8 mouse cellular contexts compared by ENCODE assay signal in genomic region chr2:151605437-151605987, GRCm38 (mm10). TPM values are rescaled to one million over a fixed set of nuclear protein-coding genes. Genes with fewer than 3 reads are reported as not detected.
DNase-seq lines count a peak whose midpoint lies in the region; ATAC-seq lines count a peak whose summit lies in the region.

No protein-coding gene starts in this region.

- H3K9ac ChIP-seq in midbrain, embryonic 12.5 days (replicated peaks): no peak overlapping the region

- 47% methylated on average over 10 of the region's 11 CpGs for WGBS in midbrain, embryonic 12.5 days

- ATAC-seq in common myeloid progenitor, adult 5-6 weeks (replicated peaks; ENCODE audit: low read depth, poor library complexity, severe bottlenecking): peak; percentile 91
- ATAC-seq in midbrain, embryonic 12.5 days (ENCODE audit: low FRiP score, low read depth): peak; percentile 42

- no peaks in the 10 kb centered on the region for H3K36me3 ChIP-seq in midbrain, embryonic 12.5 days

- peaks cover 33% of the 10 kb centered on the region for H3K4me1 ChIP-seq in midbrain, embryonic 12.5 days

- no peak overlapping the region for H3K27ac ChIP-seq in midbrain, embryonic 12.5 days (replicated peaks)

- H3K4me2 ChIP-seq in midbrain, embryonic 12.5 days (replicated peaks): no peak overlapping the region

- H3K4me3 ChIP-seq in midbrain, embryonic 12.5 days: no peak overlapping the region

- DNase-seq in layer of hippocampus, adult 11-12 months (ENCODE audit: low spot score): peak; percentile 82
- DNase-seq in layer of hippocampus, adult 9-10 months (ENCODE audit: low spot score): no peak
- DNase-seq in gastrocnemius, adult 18-20 months (ENCODE audit: low spot score): peak; percentile 66
- DNase-seq in left cerebral cortex, adult 18-20 months (ENCODE audit: low spot score in 2 of 2): peak; percentile 75 to 79
- DNase-seq in ovary, postnatal 14 days (ENCODE audit: low spot score): no peak
- DNase-seq in kidney, adult 9 months: no peak

- no peaks in the 10 kb centered on the region for H3K9me3 ChIP-seq in midbrain, embryonic 12.5 days

- H3K27me3 ChIP-seq in midbrain, embryonic 12.5 days: no peaks in the 10 kb centered on the region

RNA-seq across cellular contexts. Expression of gene Snph, which starts 26.9 kb away (rescaled TPM):
- not detected in 2 replicates for total RNA-seq in common myeloid progenitor, adult 5-6 weeks (2017)
- 10 to 100 TPM; 30.7 to 33.2 TPM for total RNA-seq in gastrocnemius, adult 18-20 months (2021)
- 100 to 1,000 TPM; 311 to 313 TPM for total RNA-seq in left cerebral cortex, adult 18-20 months (2021)
- 5.5 and 6.3 TPM in 2 replicates for polyA plus RNA-seq in midbrain, embryonic 12.5 days (2016; fragmentation: Nextera tagmentation; extraction: Ambion mirVana)

RNA-seq across cellular contexts. Expression of gene Sdcbp2, which starts 33.1 kb away (rescaled TPM):
- not detected in 2 replicates for total RNA-seq in common myeloid progenitor, adult 5-6 weeks (2017)
- 1 to 10 TPM in 1 of 2 experiments, under 1 TPM in 1; 0.74 to 1.2 TPM for total RNA-seq in gastrocnemius, adult 18-20 months (2021)
- 1 to 10 TPM; 1.1 to 1.7 TPM for total RNA-seq in left cerebral cortex, adult 18-20 months (2021)
- 0.33 and 0.50 TPM in 2 replicates for polyA plus RNA-seq in midbrain, embryonic 12.5 days (2016; fragmentation: Nextera tagmentation; extraction: Ambion mirVana)

Comparison
In these comparisons a context has a peak if more than half of its experiments do, and no peak if none do; other contexts are left out.
1. DNase-seq: peak in layer of hippocampus, adult 11-12 months (single experiment), gastrocnemius, adult 18-20 months (single experiment) and left cerebral cortex, adult 18-20 months (2 of 2); none in layer of hippocampus, adult 9-10 months (single experiment), ovary, postnatal 14 days (single experiment) and kidney, adult 9 months (single experiment).
2. RNA of gene Snph, which starts 26.9 kb away (total RNA-seq): 311 to 313 TPM in left cerebral cortex, adult 18-20 months and 30.7 to 33.2 TPM in gastrocnemius, adult 18-20 months; not detected in common myeloid progenitor, adult 5-6 weeks; every median in the first group is over 10 times any median in the second.